Mouse (Mus musculus) lung, postnatal 14 days (tissue): ENCODE results near the gene Wdr37.
"Not testable (repeated sequence)": the region's sequence is repeated elsewhere in the genome, so short reads cannot be mapped to it uniquely, and the experiment has no call there.

Experiments
- DNase-seq: peaks from one replicate; pipeline ENCODE4 v3.0.0; 2021

The Wdr37 gene

DNA sequence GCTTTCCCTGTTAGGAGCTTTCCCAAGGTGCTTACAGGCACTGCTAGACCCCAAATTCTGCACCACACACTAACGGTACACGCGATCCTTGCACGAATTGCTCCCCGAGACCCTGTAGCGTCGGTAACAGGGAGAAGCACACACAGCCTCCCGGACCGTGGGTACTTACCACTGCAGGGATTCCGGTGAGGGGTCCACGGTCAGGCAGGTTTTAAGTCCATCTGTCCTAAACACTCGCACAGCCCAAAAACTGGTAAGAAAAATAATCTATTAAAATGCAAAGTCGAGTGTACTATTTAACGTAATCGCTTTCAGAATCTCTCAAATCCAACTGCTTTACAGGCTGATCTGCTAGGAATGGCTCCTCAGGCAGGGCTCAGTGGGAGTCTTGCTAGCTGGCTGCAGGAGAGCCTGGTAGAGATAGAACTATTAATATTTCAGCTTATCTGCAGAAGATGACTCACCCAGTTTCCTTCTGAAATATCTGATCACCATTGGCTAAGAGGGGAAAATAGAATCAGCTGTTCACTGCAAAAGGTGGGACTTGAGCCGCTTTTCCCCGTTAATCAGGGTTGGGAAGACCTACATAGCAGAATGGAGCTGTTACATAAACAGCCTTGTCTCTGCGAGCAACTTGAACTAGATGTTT, at the start of gene Wdr37:
Gene Wdr37 (minus strand): TSS at position 596 of the 649 bp plus-strand sequence.
- DNase-seq = no peak

DNA sequence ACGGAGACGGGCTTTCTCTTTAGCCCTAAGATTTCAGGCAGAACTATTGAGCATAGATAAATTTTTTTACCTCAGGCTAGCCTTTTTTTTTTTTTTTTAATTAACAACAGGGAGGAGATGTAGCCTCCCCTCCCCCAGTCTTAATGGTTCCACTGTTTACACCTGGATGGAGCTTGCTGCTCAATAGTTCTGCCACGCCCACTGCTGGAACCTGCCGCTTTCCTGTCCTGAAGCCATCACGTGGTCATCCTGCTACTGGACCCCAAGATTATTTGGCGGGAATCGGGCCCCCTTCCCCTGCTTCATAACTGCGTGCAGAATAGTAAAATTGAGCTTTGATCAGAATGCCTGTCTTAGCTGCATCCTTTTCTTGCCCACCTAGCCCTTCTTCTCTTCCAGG, 42.2 kb upstream of the Wdr37 start:
- DNase-seq = not testable (repeated sequence)

DNA sequence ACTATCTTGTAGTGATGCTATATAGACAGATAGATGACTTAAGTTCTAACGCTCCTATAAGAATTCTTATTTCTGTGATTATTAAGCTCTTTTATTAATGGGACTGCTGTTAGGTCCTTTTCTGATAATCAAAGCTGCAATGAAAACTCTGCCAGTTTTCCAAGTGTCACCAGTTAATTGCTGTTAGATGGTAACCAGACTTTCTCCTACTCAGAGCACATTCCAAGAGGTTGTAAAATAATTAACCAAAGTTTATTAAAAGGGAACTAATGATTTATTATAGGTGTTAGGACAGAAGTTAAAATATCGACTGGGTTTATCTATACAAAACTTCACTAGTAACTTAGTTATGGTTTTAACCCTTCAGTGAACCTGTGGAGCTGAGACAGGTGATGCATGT, 34.3 kb upstream of the Wdr37 start:
- DNase-seq = not testable (repeated sequence)

DNA sequence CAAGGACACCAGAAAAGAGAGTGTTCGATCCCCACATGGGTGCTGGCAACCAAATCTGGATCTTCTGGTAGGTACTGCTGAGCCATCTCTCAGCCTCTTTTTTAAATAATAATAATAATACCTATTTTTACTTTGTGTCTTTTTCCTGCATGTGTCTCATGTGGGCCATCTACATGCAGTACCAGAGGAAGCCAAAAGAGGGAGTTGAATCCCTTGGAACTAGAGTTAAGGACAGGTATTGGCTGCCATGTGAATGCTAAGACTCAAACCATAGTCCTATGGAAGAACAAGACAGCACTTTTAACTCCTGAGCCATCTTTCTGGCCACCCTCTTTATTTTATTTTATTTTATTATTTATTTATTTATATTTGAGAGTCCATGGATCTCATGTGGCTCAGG, 16.9 kb upstream of the Wdr37 start:
- DNase-seq = peak; percentile 7

DNA sequence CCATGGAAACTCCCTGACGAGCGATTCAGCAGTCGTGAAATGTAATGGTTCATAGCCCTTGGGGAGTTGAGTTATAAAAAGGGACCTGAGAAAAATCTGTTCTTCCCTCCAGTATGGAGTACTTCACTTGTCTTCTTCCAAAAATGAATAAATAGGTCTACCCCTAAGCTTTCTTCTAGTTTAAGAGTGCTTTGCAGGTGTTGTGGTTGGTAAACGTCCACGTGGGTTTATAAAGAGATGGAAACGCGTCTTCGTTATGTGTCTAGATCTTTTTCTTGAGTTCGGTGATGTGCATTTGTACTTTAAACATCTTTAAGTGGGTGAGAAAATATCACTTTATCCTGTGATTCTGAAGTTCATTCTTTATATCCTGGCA, 14.5 kb upstream of the Wdr37 start:
- no peak for DNase-seq

DNA sequence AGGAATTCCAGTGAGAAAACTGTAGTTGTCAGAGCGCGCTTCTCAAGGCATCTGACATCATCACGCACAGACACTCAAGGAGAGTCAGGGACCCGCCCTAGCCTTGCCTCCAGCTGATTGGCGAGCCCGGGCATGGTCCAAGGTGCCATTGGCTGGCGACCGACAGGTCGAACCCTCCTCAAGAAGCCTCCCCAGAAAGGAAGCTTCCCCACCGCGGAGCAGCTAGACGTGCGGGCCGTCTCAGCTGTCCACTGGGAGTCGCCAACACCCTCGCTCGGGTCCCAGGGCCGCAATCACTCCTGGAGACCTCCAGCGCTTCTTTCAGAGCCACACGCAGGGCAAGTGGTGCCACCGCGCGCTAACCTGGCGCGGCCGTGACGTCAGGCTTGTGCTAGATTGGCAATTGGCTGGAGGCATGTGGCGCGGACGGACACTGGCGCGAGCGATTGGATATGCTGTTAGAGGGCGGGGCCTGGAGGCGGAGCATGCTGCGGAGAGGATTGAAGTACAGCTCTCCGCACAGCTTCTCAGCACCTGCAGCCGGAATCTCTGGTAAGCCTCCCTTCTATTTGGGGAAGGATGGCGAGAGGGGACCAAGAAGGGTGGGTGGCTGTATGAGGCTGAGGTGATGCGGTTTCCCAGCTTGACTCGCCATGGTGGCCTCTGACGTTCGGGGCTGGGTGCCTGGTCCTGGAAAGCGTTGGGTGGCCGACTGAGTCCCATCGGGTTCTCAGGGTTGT, 13.9 kb upstream of the Wdr37 start, which contains the start of gene Idi1:
Gene Idi1 (plus strand): TSS at position 57 of the 740 bp plus-strand sequence.
- peak; percentile 97 for DNase-seq

DNA sequence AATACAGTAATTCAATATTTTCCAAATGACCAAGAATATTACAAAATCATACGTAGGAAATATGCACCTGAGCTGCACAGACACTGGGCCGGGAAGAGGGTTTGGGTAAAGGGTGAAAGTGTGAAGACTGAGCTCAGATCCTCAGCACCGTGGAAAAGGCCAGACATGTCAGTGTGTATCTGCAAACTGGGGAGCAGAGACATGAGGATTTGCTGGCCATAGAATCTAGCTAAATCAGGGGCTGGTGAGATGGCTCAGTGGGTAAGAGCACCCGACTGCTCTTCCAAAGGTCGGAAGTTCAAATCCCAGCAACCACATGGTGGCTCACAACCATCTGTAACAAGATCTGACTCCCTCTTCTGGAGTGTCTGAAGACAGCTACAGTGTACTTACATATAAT, 12.2 kb upstream of the Wdr37 start:
- not testable (repeated sequence) for DNase-seq

GRCm38 (mm10) chr13:8881611-8882010, 9.9 kb upstream of the Wdr37 start:
- no peak for DNase-seq

DNA sequence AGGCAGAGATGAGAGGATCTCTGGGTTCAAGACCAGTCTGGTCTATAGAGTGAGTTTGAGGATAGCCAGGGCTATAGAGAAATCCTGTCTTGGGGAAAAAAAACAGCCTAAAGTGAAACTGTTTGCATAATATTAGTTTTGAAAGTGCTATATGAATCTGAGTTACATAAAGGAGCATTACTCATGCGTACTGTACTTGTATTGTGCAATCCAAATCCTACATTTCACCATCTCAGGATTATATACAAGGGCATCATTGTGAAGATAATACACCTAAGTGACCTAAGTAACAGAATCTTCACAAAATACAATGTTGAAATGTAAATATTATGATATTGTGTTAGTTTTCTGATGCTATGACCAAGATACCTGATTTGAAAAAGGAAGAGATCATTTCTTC, 2.1 kb upstream of the Wdr37 start:
- DNase-seq = no peak

GRCm38 (mm10) chr13:8870510-8871313, 997 bp downstream of the Wdr37 start:
- peak; percentile 89 for DNase-seq

- no peak for DNase-seq
These were observed 1.6 kb downstream of the Wdr37 start for GRCm38 (mm10) chr13:8870160-8870509.

- no peak for DNase-seq
These were observed 2.0 kb downstream of the Wdr37 start for GRCm38 (mm10) chr13:8869578-8870157.

DNA sequence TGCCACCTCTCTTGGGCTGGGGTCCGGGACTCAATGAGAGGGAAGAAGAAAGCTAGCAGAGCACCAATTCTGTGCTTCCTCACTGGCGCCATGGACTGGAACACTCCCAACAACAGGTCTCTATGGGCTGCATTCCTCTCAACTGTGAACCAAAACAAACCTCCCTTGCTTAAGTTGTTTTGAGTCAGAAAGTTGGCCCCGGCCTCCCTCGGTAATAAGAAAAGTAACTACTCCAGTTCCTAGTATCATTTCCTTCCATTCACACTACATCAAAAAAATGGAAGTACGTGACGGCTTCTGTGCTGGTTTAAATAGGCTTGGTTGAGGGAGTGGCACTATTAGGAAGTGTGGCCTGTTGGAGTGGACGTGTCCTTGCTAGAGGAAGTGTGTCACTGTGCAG, 5.1 kb downstream of the Wdr37 start:
- DNase-seq = peak; percentile 18

DNA sequence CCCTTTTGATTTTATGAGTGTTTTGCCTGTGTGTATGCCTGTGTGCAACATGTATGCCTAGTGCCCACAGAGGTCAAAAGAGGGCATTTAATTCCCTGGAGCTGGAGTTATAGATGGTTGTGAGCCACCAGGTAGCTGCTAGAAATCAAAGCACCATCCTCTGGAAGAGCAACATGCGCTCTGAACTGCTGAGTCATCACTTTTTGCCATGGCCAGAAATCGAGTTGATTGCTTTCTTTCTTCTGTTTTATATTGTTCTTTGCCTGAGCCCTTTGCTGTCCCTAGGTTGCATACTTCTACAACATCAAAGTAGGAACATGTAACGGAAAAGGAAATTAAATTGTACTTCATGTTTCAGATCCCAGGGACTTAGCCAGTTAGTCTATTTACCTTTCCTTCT, 6.7 kb downstream of the Wdr37 start:
- DNase-seq = no peak

GRCm38 (mm10) chr13:8860861-8861260, 10.8 kb downstream of the Wdr37 start:
- no peak for DNase-seq

DNA sequence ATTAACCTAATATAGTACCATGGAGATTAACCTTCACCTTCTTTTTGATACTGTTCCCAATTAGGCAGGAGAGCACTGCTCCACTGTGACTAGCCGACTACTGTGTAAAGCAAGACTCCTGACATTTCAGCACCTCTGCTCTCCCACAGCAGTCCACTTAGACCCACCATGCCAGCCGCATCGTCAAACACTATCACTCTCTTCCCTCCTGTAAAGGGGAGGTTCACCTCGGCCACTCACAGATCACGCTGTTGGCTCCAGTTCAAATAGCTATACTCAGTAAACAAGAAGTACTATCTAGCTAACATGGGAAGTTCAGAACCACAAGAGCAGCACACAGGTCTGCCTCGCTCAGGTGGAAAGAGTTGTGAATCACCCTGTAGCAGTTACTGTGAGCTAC, 13.3 kb downstream of the Wdr37 start:
- DNase-seq = no peak

GRCm38 (mm10) chr13:8854769-8855168, 16.9 kb downstream of the Wdr37 start:
- no peak for DNase-seq

GRCm38 (mm10) chr13:8853424-8853823, 18.3 kb downstream of the Wdr37 start:
- no peak for DNase-seq

- DNase-seq = no peak
These were observed 22.4 kb downstream of the Wdr37 start for GRCm38 (mm10) chr13:8849311-8849710.

DNA sequence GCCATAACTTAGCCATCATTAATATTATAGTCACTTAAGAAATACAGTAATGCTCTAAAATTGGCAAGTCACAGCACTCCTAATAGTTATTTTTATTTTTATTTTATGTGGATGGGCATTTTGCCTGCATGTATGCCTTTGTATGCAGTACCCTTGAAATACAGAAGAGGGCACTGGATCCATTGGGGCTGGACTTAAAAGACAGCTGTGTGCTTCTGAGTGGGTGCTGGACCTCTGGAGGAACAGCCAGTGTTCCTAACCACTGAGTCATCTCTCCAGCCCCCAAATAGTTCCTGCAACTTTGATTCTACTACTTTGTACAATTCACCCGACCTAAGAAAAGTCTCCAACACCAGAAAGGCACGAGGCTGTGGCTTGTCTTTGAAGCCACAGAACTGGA, 24.0 kb downstream of the Wdr37 start:
- no peak for DNase-seq

DNA sequence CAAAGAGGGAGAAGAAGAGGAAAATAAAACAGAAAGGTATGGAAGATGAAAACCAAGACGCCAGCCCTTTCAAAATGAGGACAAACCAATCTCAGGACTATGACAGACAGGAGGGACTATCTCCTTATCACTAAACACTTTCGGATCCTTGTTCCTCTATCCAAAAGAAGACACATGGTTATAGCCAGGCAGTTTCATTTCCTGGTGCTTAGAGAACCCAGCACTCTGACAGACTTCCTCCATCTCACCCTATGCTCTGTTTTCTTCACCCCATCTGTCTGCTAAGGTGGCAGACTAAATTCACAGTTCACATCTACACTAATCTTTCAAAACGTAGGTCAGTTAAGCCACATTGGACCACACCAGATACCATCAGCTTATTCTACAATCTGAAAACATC, 29.4 kb downstream of the Wdr37 start:
- no peak for DNase-seq

DNA sequence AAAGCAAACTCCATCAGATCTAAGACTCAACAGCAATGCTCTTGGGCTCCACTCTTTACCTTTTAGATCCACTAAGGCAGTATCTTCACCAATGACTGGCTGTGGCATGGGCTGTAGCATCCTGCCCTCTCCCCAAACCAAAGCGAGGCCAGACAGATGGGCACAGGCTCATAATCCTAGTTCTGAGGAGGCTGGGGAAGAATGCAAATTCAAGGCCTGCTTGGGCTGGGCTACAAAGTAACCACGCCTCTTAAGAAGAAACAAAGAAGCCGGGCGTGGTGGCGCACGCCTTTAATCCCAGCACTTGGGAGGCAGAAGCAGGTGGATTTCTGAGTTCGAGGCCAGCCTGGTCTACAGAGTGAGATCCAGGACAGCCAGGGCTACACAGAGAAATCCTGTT, 29.9 kb downstream of the Wdr37 start:
- not testable (repeated sequence) for DNase-seq

GRCm38 (mm10) chr13:8840941-8841340, 30.8 kb downstream of the Wdr37 start:
- DNase-seq = no peak

- DNase-seq = peak; percentile 62
These were observed 31.8 kb downstream of the Wdr37 start for GRCm38 (mm10) chr13:8839937-8840336.
